Mouse (Mus musculus): Measurements from ENCODE around the gene Etaa1. TPM values are rescaled to one million over a fixed set of nuclear protein-coding genes. Genes with fewer than 3 reads are reported as not detected.
"Not testable (repeated sequence)": the region's sequence is repeated elsewhere in the genome, so short reads cannot be mapped to it uniquely, and the experiment has no call there.

Etaa1 gene
- polyA plus RNA-seq, 1 experiment from 2014 or later: 8.4 TPM

GRCm38 (mm10) chr11:17916486-17916885, 37.2 kb downstream of the Etaa1 start:
- Histone ChIP-seq H3K4me1 (no peaks in the 10 kb centered on the region), H3K27ac (no peak overlapping the region), H3K36me3 (no peaks in the 10 kb centered on the region), H3K9ac (no peak overlapping the region), H3K9me3 (no peaks in the 10 kb centered on the region), H3K4me3 (no peak overlapping the region), H3K4me2 (no peak overlapping the region), H3K27me3 (no peaks in the 10 kb centered on the region)
- no peak for ATAC-seq (ENCODE audit: insufficient number of reproducible peaks, low FRiP score, low TSS enrichment, low read depth)
- WGBS: 89% methylated on average over 1 of the region's 1 CpGs

- H3K27ac ChIP-seq; H3K9ac ChIP-seq; H3K4me3 ChIP-seq; H3K4me2 ChIP-seq; H3K9me3 ChIP-seq; H3K4me1 ChIP-seq; H3K27me3 ChIP-seq; H3K36me3 ChIP-seq; ATAC-seq (ENCODE audit: insufficient number of reproducible peaks, low FRiP score, low TSS enrichment, low read depth): not testable (repeated sequence)
- 89% methylated on average over 4 of the region's 4 CpGs for WGBS
These were observed 52.7 kb downstream of the Etaa1 start for GRCm38 (mm10) chr11:17900996-17901395.
